Mouse (Mus musculus) heart, adult 18-20 months (tissue): ENCODE data around the gene Fut11. TPM values are rescaled to one million over a fixed set of nuclear protein-coding genes. Genes with fewer than 3 reads are reported as not detected.

Experiments
- DNase-seq, 2 experiments: peaks; one replicate each; pipeline ENCODE4 v3.0.0; 2021 to 2022; ENCODE audit warnings: mixed read lengths in 1 of 2
- total RNA-seq, 2 experiments: library from RNA; stranded (reverse); gene quantifications; 2 replicates each; pipeline ENCODE4 v1.2.3; 2021

Fut11 gene
- total RNA-seq, 2 experiments from 2014 or later: 4.6 to 6.1 TPM

DNA sequence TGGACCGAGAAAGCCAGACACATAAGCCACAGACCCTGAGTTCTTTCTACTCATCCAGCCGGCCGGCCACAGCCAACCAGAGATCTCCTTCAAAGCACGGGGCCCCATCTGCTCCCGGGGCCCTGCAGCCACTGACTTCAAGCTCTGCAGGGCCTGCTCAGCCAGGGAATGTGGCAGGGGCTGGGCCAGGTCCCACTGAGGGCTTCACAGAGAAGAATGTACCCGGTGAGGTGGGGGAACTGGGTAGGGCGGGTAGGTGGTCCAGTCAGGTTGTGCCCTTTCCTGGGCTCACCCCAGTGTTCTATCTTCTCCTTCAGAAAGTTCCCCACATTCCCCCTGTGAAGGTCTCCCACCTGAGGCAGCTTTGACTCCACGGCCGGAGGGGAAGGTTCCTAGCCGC, 23.7 kb downstream of the Fut11 start:
- DNase-seq: no peak

DNA sequence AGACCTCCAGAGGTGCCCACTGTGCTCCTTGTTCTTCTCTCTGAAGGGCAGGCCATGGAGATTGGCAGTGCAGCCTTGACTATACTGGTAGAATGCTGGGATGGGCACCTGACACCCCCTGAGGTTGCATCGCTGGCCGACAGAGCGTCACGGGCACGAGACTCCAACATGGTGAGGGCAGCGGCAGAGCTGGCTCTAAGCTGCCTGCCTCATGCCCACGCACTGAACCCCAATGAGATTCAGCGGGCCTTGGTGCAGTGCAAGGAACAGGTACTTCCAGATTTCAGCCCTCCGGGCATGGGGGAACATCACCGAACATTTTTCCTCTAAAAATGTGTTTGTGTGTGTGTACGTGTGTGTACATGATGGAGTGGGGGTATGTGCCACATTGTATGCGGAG, 25.0 kb downstream of the Fut11 start:
- DNase-seq: no peak

DNA sequence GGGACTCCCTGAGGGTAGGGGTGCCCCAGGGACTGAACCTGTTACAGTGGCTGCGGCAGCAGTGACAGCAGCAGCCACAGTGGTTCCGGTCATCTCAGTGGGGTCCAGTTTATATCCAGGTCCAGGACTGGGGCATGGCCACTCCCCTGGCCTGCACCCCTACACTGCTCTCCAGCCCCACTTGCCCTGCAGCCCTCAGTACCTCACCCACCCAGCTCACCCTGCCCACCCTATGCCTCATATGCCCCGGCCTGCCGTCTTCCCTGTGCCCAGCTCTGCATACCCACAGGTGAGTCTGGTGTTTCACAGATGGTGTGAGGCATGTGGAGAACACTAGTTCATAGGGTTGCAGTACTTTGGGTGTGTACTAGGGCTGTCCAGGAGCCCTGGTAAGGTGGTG, 26.6 kb downstream of the Fut11 start:
- no peak for DNase-seq

DNA sequence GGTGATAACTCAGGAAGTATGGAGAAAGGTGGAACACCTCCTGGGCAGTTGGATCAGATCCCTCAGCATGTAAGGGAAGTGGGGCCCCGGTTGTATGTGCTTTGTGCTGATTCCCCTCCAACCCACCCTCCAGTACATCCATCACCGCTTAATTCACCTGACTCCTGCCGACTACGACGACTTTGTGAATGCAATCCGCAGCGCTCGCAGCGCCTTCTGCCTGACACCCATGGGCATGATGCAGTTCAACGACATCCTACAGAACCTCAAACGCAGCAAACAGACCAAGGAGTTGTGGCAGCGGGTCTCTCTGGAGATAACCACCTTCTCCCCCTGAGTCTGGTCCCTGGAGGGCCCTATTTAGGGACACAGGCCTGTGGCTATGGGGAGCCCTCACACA, 28.2 kb downstream of the Fut11 start:
- DNase-seq: no peak

DNA sequence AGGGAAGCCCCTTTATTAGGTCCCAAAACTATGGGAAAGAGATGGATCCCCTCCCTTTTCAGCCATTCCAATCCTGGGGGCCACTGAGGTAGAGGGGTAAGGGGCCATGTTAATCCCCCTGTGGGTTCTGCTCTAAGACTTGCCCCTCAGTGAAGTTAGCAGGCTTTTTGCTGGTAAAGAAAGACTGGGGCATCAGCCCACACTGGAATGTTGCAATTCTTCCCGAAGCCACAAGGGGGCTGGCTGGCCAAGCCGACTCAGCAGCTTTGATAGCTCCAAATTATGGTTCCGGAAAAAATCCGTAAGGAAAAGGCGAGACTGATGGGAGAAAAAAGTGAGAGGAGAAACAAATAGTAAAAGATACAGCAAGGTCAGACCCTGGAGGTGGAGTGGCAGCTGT, 29.3 kb downstream of the Fut11 start:
- peak; percentile 53 to 84 for DNase-seq

DNA sequence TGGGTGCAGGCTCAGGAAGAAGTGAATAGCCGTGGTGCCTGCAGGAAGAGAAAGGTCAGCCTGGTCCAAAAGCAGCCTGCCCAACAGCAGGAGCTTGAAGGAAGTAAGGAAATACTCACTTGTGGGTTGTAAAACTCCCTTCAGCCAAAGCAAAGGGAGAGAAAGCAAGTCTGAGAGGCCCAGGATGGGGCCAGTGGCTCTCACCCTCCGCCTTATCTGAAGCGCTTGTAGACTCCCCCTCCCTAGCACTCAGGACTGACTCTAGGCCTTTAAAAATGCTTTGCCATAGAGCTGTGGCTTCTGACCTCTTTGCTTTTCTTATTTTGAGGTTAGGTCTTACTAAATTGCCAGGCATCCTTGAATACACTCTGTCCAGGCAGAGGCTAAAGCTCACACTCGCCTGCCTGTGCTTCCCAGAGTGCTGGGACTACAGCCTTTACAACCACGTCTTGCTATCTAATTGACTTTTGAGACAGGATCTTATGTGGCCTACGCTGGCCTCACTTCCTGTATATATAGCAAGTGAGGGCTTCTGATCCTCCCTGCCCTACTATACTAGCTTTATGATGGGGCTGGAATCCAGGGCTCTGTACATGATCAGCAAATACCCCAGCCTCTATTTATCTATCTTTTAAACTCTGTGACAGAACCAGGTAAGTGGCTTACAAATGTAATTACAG, 31.0 kb downstream of the Fut11 start:
- no peak for DNase-seq

DNA sequence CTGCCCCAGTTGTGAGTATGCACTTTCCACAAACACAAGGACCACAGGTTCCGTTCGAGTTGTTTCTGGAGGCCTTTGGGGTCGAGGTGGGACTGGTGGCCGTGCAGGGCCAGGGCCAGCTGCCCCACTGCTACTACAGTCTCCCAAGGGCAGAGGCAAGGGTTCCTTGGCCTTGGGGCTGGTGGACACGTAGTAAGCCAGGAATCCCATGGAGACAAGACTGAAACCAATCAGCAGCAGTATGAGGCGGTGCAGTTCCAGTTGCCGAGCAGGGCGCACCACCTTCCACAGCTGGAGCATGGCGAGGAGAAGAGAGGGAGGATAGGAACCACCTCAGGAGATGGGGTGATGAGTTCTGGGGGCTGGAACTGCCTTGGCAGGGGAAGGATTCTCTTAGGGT, 35.1 kb downstream of the Fut11 start:
- DNase-seq: no peak

DNA sequence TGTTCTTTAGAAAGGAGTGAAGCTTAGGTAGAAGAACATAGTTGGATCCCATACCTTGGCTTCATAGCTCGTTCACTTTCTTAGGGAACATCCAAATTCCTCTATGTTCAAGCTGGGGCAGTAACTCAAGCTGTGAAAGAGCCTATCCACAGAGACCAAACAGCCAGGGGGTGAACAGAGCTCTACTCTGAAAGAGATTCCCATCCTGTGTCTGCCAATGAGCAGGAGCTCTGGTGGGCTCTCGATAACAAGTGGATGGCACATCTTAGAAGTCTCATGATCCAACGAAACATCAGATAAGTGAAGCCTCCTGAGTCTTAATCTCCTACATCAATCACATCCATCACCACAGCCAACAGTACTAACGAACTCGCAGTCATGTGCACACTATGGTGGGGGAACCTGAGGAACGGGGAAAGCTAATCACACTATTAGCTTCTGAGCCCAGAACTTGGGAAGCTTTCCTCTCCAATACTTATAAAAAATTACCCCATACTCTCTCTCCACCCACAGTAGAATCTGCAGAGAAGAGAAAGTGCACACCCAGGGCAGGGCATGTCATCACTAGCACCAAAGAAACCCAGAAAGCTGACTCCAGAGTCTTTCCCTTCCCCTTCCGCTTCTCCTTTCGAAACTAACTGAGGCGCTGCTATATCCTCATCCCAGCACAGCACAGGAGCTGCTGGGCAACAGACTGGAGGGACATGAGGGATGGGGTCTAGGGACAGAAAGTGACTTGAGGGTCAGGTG, 36.3 kb downstream of the Fut11 start:
- peak in 1 of 2 experiments; percentile 57 for DNase-seq

DNA sequence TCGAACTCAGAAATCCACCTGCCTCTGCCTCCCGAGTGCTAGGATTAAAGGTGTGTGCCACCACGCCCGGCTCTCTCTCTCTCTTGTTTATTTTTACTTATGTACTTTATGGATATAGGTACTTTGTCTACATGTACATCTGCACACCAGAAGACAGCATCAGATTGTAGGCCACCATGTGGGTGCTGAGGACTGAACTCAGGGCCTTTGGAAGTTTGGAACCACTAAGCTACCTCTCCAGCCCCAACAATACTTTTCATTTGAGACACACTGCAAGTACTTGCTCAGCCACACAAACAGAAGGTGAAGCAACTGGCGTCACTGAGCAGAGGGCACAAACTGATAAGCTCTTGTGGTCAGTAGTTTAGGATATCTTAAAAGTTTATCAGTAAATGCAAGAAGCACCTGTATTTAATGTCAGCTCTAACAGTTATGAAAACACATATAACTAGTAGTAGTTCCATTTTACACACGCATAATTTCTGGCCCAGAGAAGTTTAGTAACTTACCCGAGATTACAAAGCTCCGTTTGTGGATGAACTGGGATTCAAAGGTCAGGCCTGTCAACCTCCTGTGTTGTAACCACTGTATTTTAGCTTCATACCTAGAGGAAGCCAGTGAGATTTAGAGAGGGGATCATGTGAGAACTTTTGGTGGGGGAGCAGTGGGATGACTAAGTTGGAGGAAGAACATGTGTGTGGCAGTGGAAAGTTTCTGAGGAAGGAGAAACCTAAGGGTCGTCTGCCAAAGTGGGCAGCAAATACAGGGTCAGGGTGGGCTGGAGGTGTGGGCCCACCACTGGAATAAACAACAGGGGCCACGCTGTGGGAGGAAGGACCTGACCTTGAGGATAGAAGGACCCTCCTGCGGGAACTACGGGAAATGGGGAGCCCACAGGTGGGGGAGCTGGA, 38.5 kb downstream of the Fut11 start:
- DNase-seq: no peak

DNA sequence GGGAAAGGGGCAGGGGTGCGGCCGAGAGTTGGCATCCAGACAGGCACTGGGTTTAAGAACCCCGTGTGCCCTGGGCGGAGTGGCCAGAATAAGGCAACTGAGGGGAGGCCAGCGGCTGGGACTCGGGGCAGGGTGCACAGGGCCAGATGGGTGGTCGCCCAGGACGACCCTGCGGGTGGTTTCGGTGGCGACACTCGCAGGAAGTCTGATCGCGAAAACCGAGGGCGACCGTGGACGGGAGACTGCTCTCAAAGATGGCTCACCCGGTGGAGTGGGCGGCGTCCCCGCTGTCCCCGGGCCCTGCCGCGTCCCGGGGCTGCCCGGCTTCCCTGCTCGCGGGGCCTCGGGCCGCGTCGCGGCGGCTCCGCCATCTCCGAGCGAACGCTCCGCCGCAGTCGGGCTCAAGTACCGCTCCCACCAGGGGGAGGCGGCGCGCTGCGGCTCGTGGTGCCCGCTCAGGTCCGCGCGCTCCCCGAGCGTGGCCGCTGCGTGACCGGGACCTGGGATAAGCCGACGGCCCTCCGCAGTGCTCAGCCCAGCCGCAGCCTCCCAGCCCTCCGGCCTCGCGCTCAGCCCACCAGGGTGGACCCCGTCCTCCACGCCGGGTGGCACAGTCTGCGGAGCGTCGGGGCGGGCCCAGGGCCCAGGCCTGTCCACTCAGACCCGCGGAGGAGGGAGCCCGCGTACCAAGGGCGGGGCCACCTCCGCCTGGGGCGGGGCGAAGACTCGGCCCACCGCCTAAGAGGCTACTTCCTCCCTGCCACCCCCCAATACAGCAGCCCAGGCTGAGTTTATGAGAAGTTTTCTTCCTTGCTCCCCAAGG, 39.4 kb downstream of the Fut11 start, which contains the start of gene Ndst2:
Gene Ndst2, minus strand, starts transcription at position 611 of the 823 bp plus-strand sequence.
- peak; percentile 91 to 94 for DNase-seq

DNA sequence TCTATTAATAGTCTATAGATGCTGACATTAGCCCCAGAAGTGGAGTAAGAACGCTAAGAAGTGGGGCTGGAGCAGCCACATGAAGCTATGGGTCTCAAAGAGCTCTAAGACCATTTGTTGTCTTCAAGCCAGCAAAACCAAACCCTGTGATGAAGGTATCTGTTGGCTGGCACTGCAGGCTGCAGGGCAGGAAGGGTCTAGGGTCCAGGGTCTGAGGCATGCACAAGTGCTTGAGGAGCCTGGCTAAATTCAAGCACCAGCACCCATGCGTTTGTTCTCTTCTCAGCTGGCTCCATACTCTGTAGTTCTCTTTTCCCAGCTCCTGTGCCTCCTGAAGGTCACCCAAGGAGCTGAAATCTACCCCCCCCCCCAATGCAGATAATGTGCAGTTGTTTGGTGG, 40.3 kb downstream of the Fut11 start:
- DNase-seq: no peak

DNA sequence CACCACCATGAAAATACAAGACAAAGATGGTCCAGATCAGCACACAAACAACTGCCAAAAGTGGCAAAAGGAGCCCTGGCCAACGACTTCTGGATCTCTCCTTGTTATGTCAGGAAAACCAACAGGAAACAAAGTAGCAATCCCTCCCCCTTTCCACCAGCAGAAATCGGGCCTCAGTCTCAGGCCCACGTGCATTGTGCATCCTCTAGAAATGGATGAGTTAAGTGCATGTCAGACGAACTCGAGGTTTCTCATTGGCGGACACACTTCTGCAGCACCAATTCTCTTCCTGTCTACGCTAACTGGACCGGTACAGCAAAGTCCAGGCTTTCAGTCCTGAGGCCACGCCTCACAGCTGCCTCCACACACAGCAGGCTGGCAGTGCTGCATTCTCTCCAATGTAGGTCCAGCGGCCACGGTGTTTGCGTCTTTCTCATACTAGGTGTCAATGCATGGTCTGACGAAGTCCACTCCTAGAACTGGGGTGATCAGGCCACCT, 41.2 kb downstream of the Fut11 start:
- no peak for DNase-seq

DNA sequence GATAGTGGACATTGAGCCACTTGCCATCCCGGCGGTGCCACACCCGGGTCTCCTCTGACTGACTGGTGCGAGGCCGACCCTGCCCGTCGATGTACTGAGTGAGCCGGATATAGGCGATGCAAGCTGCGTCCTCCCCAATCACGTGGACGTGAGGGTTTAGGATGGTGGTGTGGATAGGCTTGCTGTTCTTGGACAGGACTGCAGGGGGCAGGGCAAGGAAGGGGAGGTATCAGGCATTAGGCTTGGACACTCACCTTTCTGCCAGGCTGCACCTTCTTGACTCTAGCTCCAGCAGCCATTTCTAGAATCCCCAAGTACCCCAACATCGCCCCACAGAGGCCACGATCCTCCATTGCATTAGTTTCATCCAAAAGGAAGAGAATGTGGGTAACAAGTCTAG, 42.5 kb downstream of the Fut11 start:
- DNase-seq: peak; percentile 65 to 77

DNA sequence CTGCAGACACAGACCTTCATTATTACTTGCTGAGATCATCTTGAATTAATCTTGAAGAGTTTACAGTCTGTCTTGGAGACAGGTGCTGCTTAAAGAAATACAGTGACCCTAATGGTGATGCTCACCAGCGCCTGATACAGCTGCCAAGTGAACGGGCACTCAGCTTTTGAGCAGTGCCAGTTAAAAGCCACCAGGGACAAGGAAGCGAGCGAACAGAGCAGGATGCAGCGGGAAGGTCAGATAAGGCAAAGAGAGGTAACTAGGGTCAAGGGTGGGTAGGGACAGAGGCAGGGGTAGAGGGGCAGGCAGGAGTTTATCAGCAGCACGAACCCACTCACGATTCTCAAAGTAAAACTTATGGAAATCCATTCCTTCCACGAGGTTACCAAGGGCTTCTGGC, 43.7 kb downstream of the Fut11 start:
- DNase-seq: no peak

DNA sequence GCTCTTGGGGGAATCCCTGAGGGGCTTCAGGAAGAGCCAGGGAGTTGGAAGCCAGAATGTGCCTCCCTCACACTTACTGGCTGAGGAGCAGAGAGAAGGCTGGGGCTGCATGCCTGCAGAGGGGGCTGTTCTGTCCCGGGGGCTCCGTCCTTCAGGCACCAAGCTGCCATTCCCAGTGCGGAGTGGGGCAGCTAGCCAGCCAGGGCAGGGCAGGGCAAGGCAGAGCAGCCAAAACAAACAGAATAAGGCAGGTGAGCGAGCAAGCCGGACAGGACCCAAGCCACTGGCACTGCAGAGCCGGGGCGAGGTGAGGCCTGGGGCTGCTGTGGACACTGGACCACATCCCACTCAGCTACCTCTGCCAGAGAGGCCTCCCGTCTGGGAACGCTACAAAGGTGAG, 46.5 kb downstream of the Fut11 start:
- no peak for DNase-seq

DNA sequence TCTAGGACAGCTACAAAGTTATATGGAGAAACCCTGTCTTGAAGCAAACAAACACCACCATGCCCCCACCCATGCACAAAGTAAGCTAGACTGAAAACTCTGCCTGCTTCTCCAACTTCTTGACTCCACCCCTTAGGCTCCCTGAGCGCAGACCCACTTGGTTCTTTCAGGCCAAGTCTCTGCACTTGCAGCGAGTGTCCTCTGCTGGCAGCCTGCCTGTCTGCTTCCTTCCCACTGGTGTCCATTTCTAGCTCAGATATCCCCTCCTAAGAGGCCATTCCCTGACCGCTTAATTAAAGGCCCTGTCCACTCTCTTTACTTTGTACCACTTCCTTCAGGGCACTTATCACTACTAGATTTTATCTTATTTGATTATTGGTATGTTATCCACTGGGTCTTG, 48.8 kb downstream of the Fut11 start:
- DNase-seq: no peak

DNA sequence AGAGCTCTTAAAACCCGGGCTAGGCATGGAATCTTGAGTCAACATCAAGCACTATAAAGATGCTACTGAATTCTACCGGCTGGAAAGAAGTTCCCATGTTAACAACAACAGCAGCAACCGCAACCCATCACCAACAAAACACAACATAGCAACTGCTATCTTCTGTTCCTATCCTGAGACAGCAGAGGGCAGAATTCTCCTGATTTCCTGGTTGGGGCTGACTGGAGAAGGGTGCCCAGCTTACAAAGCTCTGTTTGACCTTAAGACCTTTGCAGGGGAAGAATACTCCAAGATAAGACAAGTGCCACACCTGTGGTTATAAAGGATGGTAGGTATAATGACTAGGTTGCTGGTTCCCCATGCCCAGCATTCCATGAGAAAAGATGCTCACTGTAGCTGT, 52.2 kb downstream of the Fut11 start:
- no peak for DNase-seq

DNA sequence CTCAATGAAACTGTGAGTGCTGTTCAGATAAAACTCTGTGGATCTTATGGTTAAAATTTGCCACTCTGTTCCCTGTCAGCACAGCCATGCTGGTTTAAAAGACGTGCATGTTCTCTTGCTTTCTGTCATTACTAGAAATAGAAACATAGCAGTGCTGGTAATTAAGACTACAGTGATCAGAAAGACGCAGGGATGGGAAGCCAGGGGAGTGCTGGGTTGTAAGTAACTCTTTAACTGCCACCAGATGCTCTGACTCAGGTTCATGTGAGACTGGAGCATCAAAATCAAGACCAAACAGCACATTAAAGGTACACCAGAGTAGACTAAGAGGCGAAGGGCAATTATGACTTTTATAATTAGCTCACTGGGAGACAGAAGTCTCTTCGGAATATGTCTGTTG, 53.6 kb downstream of the Fut11 start:
- DNase-seq: no peak

DNA sequence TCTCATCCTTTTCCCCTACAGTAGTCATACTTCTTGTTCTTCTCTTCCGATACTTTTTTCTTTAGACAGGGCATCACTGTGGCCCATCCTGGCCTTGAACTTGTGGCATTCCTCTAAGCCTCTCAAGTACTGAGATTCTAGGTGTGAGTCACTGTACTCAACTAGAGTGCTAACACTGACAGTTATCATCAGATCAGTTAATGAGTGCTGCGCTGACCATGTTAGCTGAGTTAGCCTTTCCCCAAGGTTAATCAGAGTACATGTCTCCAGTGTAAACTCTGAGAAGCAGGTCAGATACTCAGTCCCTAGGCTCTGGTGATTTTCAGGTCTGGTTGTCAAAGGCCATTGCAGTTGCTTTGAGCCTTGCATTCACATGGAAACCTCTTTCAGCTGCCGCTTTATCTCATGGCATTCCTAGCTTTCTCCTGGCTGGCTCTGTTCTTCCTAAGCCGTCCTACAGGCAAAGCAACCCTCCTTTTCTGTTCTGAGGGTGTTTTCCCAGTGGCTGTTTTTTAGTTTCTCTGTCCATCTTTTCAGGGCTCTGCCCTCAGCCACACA, 54.8 kb downstream of the Fut11 start:
- no peak for DNase-seq

DNA sequence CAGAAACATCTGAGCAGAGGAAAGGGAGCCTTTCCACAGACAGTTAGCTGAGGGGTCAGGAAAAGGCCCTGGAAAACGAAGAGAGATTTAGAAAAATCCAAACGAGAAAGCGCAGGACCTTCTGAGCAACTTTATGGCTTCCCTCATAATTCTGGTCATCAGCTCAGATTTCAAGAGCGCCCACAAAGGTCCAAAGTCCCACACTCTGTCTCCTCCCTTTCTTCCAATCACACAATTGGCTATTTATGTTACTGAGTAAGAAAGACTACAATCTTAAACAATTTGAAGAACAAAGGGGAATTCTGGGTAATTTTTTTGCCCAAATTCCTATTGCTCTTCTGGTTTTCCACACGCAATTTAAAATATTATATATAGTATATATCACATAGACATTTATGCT, 55.7 kb downstream of the Fut11 start:
- DNase-seq: no peak
